Mouse (Mus musculus) heart, embryonic 10.5 days (tissue): ENCODE data around the gene Ak4. TPM values are rescaled to one million over a fixed set of nuclear protein-coding genes. Genes with fewer than 3 reads are reported as not detected.

Experiments used
- DNase-seq: peaks from one replicate; pipeline ENCODE4 v3.0.0-alpha.2; 2017; ENCODE audit warnings: low spot score
- H3K27ac ChIP-seq: fragments of 300-500 bp; sonication (generic); 2 replicates; pipeline ENCODE4 v1.5.1; 2016; ENCODE audit warnings: mild to moderate bottlenecking
- H3K27me3 ChIP-seq: fragments of 300-500 bp; sonication (generic); 2 replicates; pipeline ENCODE4 v1.6.1; 2016; ENCODE audit warnings: mild to moderate bottlenecking; ENCODE audit not compliant: poor library complexity, insufficient read depth, severe bottlenecking
- H3K36me3 ChIP-seq: fragments of 300-500 bp; sonication (generic); 2 replicates; pipeline ENCODE4 v1.6.1; 2016; ENCODE audit warnings: mild to moderate bottlenecking, moderate library complexity
- H3K4me1 ChIP-seq: fragments of 300-500 bp; sonication (generic); 2 replicates; pipeline ENCODE4 v1.6.1; 2016; ENCODE audit warnings: mild to moderate bottlenecking
- H3K4me3 ChIP-seq: fragments of 300-500 bp; sonication (generic); 2 replicates; pipeline ENCODE4 v1.5.1; 2016; ENCODE audit warnings: mild to moderate bottlenecking, moderate library complexity
- H3K9me3 ChIP-seq: fragments of 300-500 bp; sonication (generic); 2 replicates; pipeline ENCODE4 v1.6.1; 2016; ENCODE audit warnings: mild to moderate bottlenecking, moderate library complexity
- WGBS: fragments of 180-500 bp; shearing (Covaris S2); methylation state at CpG from one replicate; pipeline ENCODE4 v1.1.7; 2016; 5-methylcytosine and 5-hydroxymethylcytosine counted together
- polyA plus RNA-seq: library from polyadenylated mRNA; unstranded; fragments of >200 nt; fragmentation: Nextera tagmentation; extraction: Ambion mirVana; gene quantifications from 2 replicates; pipeline ENCODE4 v1.2.1, GENCODE M21; 2016

Ak4 gene
- polyA plus RNA-seq, 1 experiment from 2014 or later: 30.4 TPM

DNA sequence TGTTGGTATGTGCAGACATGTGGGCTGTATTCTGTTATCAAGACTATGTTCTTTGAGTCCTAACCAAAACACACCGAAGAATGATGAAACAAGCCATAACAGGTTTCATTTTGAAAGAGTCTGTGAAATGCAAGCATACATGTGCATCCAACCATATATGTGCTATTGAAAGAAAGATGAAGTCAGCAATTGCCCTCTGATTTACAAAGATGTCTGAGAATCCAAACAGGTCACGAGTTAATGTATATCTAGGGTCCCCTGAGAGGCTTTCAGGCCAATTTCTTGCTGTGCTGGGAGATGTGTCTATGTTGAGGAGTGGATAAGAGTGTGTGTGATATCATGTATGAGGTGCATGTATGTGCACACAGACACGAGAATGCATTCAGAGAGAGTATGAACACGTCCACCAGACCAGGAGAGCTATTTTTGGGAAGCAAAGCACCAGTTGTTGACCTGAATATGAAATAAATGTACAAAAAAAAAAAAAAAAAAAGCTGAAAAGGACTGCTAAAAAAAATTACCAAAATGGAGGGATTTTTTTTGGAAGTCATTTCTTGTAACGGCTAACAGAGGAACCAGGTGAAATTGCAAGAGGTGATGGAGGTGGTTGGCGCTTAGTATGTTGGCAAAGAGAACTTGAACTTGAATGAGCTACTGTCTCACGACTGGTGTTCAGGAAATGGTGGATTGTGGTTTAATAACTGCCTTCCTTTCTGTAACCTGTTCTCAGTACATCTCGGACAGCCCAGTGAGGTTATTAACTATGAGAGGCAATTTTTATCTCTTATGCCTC lies 91.2 kb downstream of the Ak4 start:
- Histone ChIP-seq H3K27me3 (peaks cover 17% of the 10 kb centered on the region), H3K36me3 (no peaks in the 10 kb centered on the region), H3K27ac (no peak overlapping the region), H3K4me3 (no peak overlapping the region), H3K9me3 (no peaks in the 10 kb centered on the region), H3K4me1 (peaks cover 6% of the 10 kb centered on the region)
- 81% methylated on average over 8 of the region's 8 CpGs for WGBS
- no peak for DNase-seq

DNA sequence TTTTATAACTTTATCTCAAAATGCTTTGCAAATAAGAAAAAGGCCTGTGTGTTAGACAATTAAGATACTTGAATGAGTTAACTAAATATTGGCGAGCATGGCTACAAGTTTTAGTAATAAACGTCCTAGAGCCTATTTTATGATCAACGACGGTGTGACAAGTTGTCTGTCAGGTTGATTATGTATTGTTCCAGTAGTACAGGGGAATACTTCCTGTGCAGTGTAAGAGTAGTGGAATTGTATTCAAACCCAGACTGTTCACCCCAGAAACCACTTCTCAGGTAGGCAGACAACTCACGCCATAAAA lies 91.8 kb downstream of the Ak4 start:
- no peaks in the 10 kb centered on the region for H3K36me3 ChIP-seq
- 83% methylated on average over 5 of the region's 5 CpGs for WGBS
- peaks cover 6% of the 10 kb centered on the region for H3K4me1 ChIP-seq
- DNase-seq: no peak
- no peak overlapping the region for H3K4me3 ChIP-seq
- H3K9me3 ChIP-seq: no peaks in the 10 kb centered on the region
- peaks cover 17% of the 10 kb centered on the region for H3K27me3 ChIP-seq
- no peak overlapping the region for H3K27ac ChIP-seq

DNA sequence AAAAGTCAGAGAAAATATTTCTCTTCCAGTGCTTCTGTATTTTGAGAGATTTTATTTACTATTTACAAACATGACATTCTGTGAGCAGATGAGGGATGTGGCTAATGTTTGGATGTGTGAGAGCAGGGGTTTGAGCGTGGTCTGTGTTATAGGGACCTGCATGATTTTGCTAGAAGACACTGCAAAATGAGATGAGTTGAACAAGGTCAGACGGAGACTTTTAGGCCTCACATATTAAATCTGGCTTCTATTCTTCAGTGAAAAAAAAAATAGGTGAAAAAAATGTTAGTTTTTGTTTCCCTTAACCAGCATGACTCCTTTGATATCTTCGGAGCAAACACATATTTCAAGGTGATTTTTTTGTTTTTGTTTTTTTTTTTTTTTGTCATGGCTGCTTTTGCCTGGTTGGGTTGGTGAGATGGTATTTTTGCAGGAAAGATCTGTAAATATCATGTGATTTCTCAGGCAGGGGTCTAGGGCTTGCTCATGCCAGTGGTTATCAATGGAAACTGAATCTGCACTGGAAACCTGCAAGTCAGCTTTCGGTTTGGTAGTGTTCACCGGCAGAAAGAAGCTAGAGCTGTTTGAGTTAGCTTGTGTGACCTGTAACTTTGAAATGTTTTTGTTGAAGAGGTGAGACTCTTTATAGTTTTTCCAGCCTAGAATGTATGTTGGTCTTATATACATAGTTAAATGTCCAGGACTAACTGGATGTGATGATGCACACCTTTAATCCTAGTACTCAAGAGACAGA lies 92.9 kb downstream of the Ak4 start:
- Histone ChIP-seq H3K27ac (no peak overlapping the region), H3K9me3 (no peaks in the 10 kb centered on the region), H3K27me3 (peaks cover 17% of the 10 kb centered on the region), H3K4me3 (no peak overlapping the region), H3K36me3 (no peaks in the 10 kb centered on the region), H3K4me1 (peaks cover 6% of the 10 kb centered on the region)
- no peak for DNase-seq
- WGBS: 82% methylated on average over 5 of the region's 5 CpGs

DNA sequence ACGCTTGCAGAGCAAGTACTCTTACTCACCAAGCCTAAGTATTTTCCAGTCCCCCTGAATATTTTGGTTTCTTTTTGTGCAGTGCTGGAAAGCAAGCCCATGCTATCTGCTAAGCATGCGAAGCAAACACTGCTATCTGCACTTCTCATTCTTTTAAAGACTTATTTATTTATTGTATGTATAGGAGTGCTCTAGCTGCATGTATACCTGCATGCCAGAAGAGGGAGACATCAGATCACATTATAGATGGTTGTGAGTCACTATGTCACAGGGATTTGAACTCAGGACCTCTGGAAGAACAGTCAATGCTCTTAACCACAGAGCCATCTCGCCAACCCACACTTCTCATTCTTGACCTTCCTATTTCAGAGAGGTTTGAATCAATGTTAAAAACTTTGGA lies 94.2 kb downstream of the Ak4 start:
- H3K36me3 ChIP-seq: no peaks in the 10 kb centered on the region
- H3K27ac ChIP-seq: no peak overlapping the region
- WGBS: 84% methylated on average over 3 of the region's 3 CpGs
- peaks cover 17% of the 10 kb centered on the region for H3K27me3 ChIP-seq
- no peaks in the 10 kb centered on the region for H3K9me3 ChIP-seq
- no peak for DNase-seq
- H3K4me3 ChIP-seq: no peak overlapping the region
- peaks cover 6% of the 10 kb centered on the region for H3K4me1 ChIP-seq

DNA sequence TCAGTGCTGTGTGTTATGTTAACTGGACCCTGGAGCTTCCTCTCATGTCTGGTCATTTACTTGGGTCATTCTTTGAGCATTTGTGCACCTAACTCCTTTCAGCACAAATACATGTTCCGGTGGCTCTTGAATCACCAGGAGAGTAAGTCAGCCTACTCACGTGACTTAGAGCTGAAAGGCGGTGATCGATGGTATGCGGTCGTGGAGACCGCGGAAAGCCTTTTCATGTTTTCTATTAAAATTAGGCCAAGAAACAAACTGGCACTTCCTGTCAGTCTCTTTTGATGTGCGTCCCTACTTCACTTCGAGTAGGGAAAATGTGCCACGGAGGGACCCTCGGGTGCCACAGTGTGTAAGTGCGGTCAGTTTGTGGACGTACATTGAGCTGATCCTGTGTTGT lies 96.8 kb downstream of the Ak4 start:
- 95% methylated on average over 14 of the region's 14 CpGs for WGBS
- DNase-seq: no peak

More for the DNA sequence above, 96.8 kb downstream of the Ak4 start:
- Histone ChIP-seq H3K9me3 (no peaks in the 10 kb centered on the region), H3K4me3 (no peak overlapping the region), H3K27ac (no peak overlapping the region), H3K36me3 (no peaks in the 10 kb centered on the region), H3K27me3 (no peaks in the 10 kb centered on the region), H3K4me1 (no peaks in the 10 kb centered on the region)

Other genes starting within 250 kb of the Ak4 start
- gene Jak1, start 154.0 kb upstream of the Ak4 start, polyA plus RNA-seq: 55.9 and 61.4 TPM in 2 replicates
- gene Dnajc6, start 77.4 kb downstream of the Ak4 start, polyA plus RNA-seq: 0.44 and 0.59 TPM in 2 replicates
- gene Leprot, start 228.4 kb downstream of the Ak4 start, polyA plus RNA-seq: 75.2 and 75.9 TPM in 2 replicates